Mouse (Mus musculus) testis, adult 2 months (tissue): ENCODE data around the gene Mrgpre.

Experiments used
- CTCF ChIP-seq: fragments of 200-500 bp; IDR thresholded peaks from 2 replicates; pipeline ENCODE4 v1.5.1; 2012; ENCODE audit warnings: low read depth, mild to moderate bottlenecking, inconsistent platforms, low read length, moderate library complexity; ENCODE audit not compliant: control insufficient read depth, insufficient read depth, insufficient replicate concordance
- POLR2A ChIP-seq: fragments of 200-500 bp; IDR thresholded peaks from 2 replicates; pipeline ENCODE4 v1.6.1; 2012; ENCODE audit warnings: low read depth, mild to moderate bottlenecking, inconsistent platforms, low read length, moderate library complexity; ENCODE audit not compliant: control insufficient read depth

GRCm38 (mm10) chr7:143739511-143740461 is 44.5 kb downstream of the Mrgpre start:
- TF ChIP-seq CTCF = no peak
- 0 out of 2 replicates have a peak, but pooled peaks have one; percentile 24 for TF ChIP-seq POLR2A
